Mouse (Mus musculus) spleen, adult 2 months (tissue): Measurements from ENCODE around the gene Zfand3. TPM values are rescaled to one million over a fixed set of nuclear protein-coding genes. Genes with fewer than 3 reads are reported as not detected.

Experiments used
- DNase-seq, 2 experiments: peaks; one replicate each; pipeline versions ENCODE4 v3.0.0 to v3.0.0-alpha.2; 2012 to 2021; ENCODE audit warnings: low spot score in 2 of 2, low read depth in 1 of 2
- H3K27ac ChIP-seq: fragments of 200-500 bp; 2 replicates; pipeline ENCODE4 v1.5.1; 2012; ENCODE audit warnings: low read length, inconsistent platforms; ENCODE audit not compliant: insufficient read depth
- H3K27me3 ChIP-seq: fragments of 200-500 bp; 2 replicates; pipeline ENCODE4 v1.6.1; 2012; ENCODE audit warnings: mild to moderate bottlenecking, moderate library complexity, low read length, inconsistent platforms; ENCODE audit not compliant: control insufficient read depth, insufficient read depth
- H3K36me3 ChIP-seq: fragments of 200-500 bp; 2 replicates; pipeline ENCODE4 v1.6.1; 2012; ENCODE audit warnings: mild to moderate bottlenecking, low read length, inconsistent platforms; ENCODE audit not compliant: control insufficient read depth, insufficient read depth
- H3K4me1 ChIP-seq: fragments of 200-500 bp; 2 replicates; pipeline ENCODE4 v1.6.1; 2011; ENCODE audit warnings: inconsistent platforms; ENCODE audit not compliant: control insufficient read depth, insufficient read depth, insufficient read length
- H3K4me3 ChIP-seq: fragments of 200-500 bp; 2 replicates; pipeline ENCODE4 v1.5.1; 2011; ENCODE audit warnings: mild to moderate bottlenecking, inconsistent platforms; ENCODE audit not compliant: insufficient read depth, insufficient read length; ENCODE audit errors: extremely low read depth
- CTCF ChIP-seq: fragments of 200-500 bp; IDR thresholded peaks from 2 replicates; pipeline ENCODE4 v1.5.1; 2011; ENCODE audit warnings: mild to moderate bottlenecking, inconsistent platforms; ENCODE audit not compliant: insufficient read depth, insufficient read length, insufficient replicate concordance; ENCODE audit errors: extremely low read depth
- POLR2A ChIP-seq: fragments of 200-500 bp; IDR thresholded peaks from 2 replicates; pipeline ENCODE4 v1.6.1; 2011; ENCODE audit warnings: low read depth, low read length, inconsistent platforms
- WGBS: fragments of 180-500 bp; shearing (Covaris S2); methylation state at CpG from one replicate; pipeline ENCODE4 v1.1.7; 2018; 5-methylcytosine and 5-hydroxymethylcytosine counted together
- polyA plus RNA-seq: library from polyadenylated mRNA; depleted of rRNA; stranded (reverse); fragments of >200 nt; gene quantifications from 2 replicates; pipeline ENCODE4 v1.2.3, GENCODE M21; 2012

The Zfand3 gene
- polyA plus RNA-seq, 1 experiment: 50.5 TPM

DNA sequence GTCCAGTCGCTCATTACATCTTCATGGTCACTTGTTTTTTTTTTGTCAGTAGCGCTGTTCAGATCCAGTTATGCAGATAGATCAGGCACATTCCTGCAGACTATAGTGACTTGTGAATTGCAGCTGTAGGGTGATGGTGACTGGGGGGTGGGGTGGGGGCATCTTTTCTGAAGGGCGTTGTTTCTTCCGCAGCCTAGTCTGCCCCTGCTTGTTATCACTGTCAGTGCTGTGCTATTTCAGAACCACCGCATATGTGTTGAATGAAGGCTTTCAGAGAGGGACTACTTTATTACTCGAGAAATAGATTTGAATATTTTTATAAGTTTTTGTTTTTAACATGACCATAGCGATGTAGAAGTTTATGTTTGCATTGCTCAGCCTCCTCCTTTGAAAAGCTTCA is 142.0 kb downstream of the Zfand3 start:
- WGBS: 91% methylated on average over 7 of the region's 7 CpGs
- Histone ChIP-seq H3K27ac (no peak overlapping the region), H3K36me3 (no peaks in the 10 kb centered on the region), H3K4me3 (no peak overlapping the region), H3K27me3 (no peaks in the 10 kb centered on the region), H3K4me1 (no peaks in the 10 kb centered on the region)
- DNase-seq: no peak
- TF ChIP-seq CTCF (no peak), POLR2A (no peak)

DNA sequence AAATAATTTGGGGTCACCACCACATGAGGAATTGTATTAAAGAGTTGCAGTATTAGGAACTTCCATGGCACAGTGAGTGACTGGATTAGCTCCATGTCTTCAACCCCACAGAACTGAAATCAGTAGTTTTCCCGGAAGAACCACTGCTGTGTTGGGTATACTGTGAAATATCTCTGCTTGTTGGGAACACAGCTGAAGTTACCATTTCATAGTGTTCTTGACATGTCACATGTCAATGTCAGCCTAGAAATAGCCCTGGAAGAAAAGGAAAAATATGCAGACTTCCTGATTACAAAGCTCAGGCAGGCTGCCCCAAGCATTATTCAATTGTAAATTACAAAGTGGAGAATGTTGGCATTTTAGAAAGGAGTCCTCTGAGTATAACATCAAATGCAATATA is 143.4 kb downstream of the Zfand3 start:
- H3K4me3 ChIP-seq: no peak overlapping the region
- no peak for TF ChIP-seq CTCF
- no peak for TF ChIP-seq POLR2A
- WGBS: 85% methylated on average over 1 of the region's 1 CpGs
- DNase-seq: no peak
- no peaks in the 10 kb centered on the region for H3K4me1 ChIP-seq
- no peaks in the 10 kb centered on the region for H3K36me3 ChIP-seq
- no peaks in the 10 kb centered on the region for H3K27me3 ChIP-seq
- H3K27ac ChIP-seq: no peak overlapping the region

DNA sequence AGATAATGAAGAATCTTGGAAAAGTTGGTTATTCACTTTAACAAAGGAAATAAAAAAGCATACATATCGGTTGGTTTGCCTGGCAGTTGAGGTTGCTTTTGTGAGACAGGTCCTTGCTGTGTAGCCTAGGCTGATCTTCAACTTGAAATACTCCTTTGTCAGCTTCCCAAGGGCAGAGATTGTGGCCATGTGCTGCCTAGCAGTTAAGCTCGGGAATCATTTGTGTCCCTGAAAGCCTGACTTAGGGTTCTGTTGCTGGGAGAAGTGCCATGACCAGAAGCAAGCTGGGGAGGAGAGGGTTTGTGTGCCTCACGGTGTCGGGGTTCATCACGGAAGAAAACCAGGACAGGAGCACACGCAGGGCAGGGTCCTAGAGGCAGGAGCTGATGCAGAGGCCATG is 143.8 kb downstream of the Zfand3 start:
- no peak for DNase-seq
- no peak overlapping the region for H3K4me3 ChIP-seq

DNA sequence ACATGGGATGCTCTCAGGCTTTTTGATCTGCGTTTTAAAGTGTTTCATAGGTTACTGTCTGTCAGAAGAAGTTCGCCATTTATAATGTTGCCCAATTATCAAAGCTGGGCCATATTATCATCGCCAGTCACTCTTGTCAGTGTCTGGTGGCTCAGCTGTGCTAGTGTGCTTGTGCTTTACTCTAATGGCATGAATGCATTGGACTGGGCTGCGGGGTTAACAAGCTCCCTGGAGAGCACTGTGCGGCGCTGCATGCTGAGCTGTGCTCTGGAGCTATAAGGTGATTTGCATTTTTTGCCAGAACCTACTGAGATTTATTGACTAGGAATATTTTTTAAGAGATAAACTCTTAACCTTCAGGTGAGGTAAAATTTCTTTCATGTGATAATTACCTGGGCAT is 145.4 kb downstream of the Zfand3 start:
- 95% methylated on average over 6 of the region's 6 CpGs for WGBS
- H3K27ac ChIP-seq: no peak overlapping the region
- peaks cover 3% of the 10 kb centered on the region; the same call in 1 of the 2 replicates for H3K36me3 ChIP-seq
- H3K27me3 ChIP-seq: no peaks in the 10 kb centered on the region
- no peak overlapping the region for H3K4me3 ChIP-seq
- no peak for DNase-seq
- no peaks in the 10 kb centered on the region for H3K4me1 ChIP-seq
- TF ChIP-seq CTCF (no peak), POLR2A (no peak)

More for the DNA sequence above, 143.8 kb downstream of the Zfand3 start:
- peaks cover 3% of the 10 kb centered on the region; the same call in 1 of the 2 replicates for H3K36me3 ChIP-seq
- whole genome bisulfite sequencing: 97% methylated on average over 6 of the region's 6 CpGs
- H3K27ac ChIP-seq: no peak overlapping the region
- H3K4me1 ChIP-seq: no peaks in the 10 kb centered on the region
- no peak for TF ChIP-seq CTCF
- no peak for TF ChIP-seq POLR2A
- no peaks in the 10 kb centered on the region for H3K27me3 ChIP-seq

DNA sequence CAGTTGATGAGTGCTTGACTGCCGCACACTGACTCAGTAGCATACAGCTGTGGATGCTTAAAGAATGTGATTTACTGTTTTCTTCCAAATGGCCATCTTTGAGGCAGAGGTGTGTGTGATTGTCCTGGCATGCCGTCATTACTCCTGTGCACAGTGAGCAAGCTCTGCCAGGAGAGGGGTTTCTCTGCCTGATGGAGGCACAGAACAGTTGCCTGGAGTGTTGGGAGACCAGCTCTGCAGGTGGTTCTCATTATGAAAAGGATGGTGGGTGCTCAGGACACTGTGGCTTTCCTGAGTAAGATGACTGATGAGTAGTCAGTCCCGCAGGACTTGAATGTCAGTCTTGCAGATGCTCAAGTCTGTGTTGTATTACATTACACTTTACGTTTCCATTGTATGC is 149.6 kb downstream of the Zfand3 start:
- 90% methylated on average over 4 of the region's 4 CpGs for WGBS
- Histone ChIP-seq H3K27ac (no peak overlapping the region), H3K36me3 (peaks cover 9% of the 10 kb centered on the region), H3K4me3 (no peak overlapping the region), H3K4me1 (peaks cover 2% of the 10 kb centered on the region; the same call in 1 of the 2 replicates), H3K27me3 (no peaks in the 10 kb centered on the region)
- DNase-seq: no peak
- TF ChIP-seq POLR2A: no peak
- TF ChIP-seq CTCF: no peak

DNA sequence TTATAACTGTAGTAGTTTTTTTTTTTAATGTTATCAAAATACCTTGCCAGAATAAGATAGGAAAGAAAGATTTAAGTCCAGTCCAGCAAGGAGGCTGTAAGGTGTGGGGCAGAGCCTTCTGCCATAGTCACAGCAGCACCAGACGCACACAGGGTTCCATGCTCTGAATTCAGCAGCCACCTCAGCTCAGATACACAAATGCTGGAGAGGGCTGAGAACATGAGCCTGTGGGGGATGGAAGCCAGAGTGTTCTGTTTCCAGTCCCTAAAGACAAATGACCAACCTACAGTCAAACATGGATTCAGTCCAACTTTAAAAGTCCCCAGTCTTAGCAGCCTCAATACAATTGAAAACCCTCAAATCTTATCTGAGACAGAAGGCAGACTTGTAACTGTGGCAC is 150.3 kb downstream of the Zfand3 start:
- Histone ChIP-seq H3K27ac (no peak overlapping the region), H3K36me3 (peaks cover 9% of the 10 kb centered on the region), H3K4me1 (peaks cover 2% of the 10 kb centered on the region; the same call in 1 of the 2 replicates), H3K27me3 (no peaks in the 10 kb centered on the region), H3K4me3 (no peak overlapping the region)
- DNase-seq: no peak
- WGBS: 92% methylated on average over 1 of the region's 1 CpGs
- no peak for TF ChIP-seq CTCF
- no peak for TF ChIP-seq POLR2A

DNA sequence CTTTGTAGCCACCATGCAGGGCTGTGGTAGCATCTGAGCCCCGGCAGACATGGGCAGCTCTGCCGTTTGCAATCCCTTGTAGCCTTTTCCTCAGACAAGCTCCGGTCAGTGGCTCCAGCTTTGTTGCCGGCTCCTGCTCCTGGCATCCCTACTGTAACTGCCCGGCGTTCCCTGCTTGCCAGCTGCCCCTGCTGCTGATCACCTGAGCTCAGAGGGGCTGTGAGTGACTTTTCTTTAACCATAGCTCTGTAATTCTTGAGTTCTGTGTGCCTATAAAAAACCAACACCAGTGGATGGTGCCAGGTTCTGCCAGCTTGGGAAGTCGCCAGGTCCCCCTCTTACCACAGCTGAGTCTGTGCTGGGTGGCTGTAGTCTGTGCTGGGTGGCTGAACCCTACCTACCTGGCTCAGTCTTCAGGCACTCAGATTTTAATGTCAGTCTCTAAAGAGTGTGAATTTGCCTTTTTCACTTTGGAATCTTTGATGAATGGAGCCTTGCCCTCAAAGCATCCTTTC is 150.9 kb downstream of the Zfand3 start:
- Histone ChIP-seq H3K4me1 (peaks cover 2% of the 10 kb centered on the region; the same call in 1 of the 2 replicates), H3K4me3 (no peak overlapping the region), H3K27ac (no peak overlapping the region), H3K36me3 (peaks cover 9% of the 10 kb centered on the region), H3K27me3 (no peaks in the 10 kb centered on the region)
- 88% methylated on average over 7 of the region's 7 CpGs for WGBS
- TF ChIP-seq CTCF (no peak), POLR2A (no peak)
- DNase-seq: no peak
